Mouse (Mus musculus) bone marrow, adult 2 months (tissue): Measurements from ENCODE around the gene Sfmbt1.

Experiments
- CTCF ChIP-seq: fragments of 200-500 bp; IDR thresholded peaks from 2 replicates; pipeline ENCODE4 v1.5.1; 2011; ENCODE audit warnings: low read length, control low read depth; ENCODE audit not compliant: control insufficient read depth, insufficient read depth
- POLR2A ChIP-seq: fragments of 200-500 bp; IDR thresholded peaks from 2 replicates; pipeline ENCODE4 v1.6.1; 2011; ENCODE audit warnings: low read depth, mild to moderate bottlenecking, control low read depth, low read length, borderline replicate concordance; ENCODE audit not compliant: control insufficient read depth

- no peak for TF ChIP-seq POLR2A
- TF ChIP-seq CTCF, result peak; percentile 84
These were observed 15.0 kb upstream of the Sfmbt1 start for GRCm38 (mm10) chr14:30699656-30700055.
